In genomic region chr16:33673530-33674109, GRCm38 (mm10) we compare ENCODE assay signal across 11 mouse cellular contexts. TPM values are rescaled to one million over a fixed set of nuclear protein-coding genes. Genes with fewer than 3 reads are reported as not detected.
DNase-seq lines count a peak whose midpoint lies in the region; ATAC-seq lines count a peak whose summit lies in the region.
"Had no signal": no experiment of that assay in that cellular context is flagged by ENCODE, and none has a peak within 500 bp of the region (broad histone marks: within the 10 kb centered on the region; RNA-seq: fewer than 3 reads in every experiment).

No protein-coding gene starts in this region.

- no peak overlapping the region for H3K27ac ChIP-seq in heart, embryonic 11.5 days (ENCODE audit: low read depth, low read length)
- H3K27ac ChIP-seq: embryonic facial prominence, embryonic 12.5 days; limb, embryonic 15.5 days had no signal

- no peak overlapping the region for H3K9ac ChIP-seq in heart, embryonic 11.5 days (ENCODE audit: low read depth, low read length)
- H3K9ac ChIP-seq: embryonic facial prominence, embryonic 12.5 days; limb, embryonic 15.5 days had no signal

- no peak for ATAC-seq in heart, embryonic 11.5 days (replicated peaks; ENCODE audit: insufficient number of reproducible peaks, low FRiP score, low TSS enrichment)
- no peak for ATAC-seq in megakaryocyte progenitor cell, adult 5-6 weeks (replicated peaks; ENCODE audit: poor library complexity)

- H3K36me3 ChIP-seq in heart, embryonic 11.5 days (ENCODE audit: control insufficient read depth, insufficient read depth, low read length): no peaks in the 10 kb centered on the region
- H3K36me3 ChIP-seq: embryonic facial prominence, embryonic 12.5 days; G1E; limb, embryonic 15.5 days had no signal

- no peaks in the 10 kb centered on the region for H3K9me3 ChIP-seq in heart, embryonic 11.5 days (replicated peaks; ENCODE audit: control insufficient read depth, low read length)
- H3K9me3 ChIP-seq: embryonic facial prominence, embryonic 12.5 days; G1E; limb, embryonic 15.5 days had no signal

- intact Hi-C loops in heart, postnatal 10 days (cut with DNase I): no loop called here

- H3K4me1 ChIP-seq in heart, embryonic 11.5 days (ENCODE audit: control insufficient read depth, insufficient read depth, low read length): peaks cover 15% of the 10 kb centered on the region
- H3K4me1 ChIP-seq: embryonic facial prominence, embryonic 12.5 days had no signal

- no peak overlapping the region for H3K4me2 ChIP-seq in heart, embryonic 11.5 days
- H3K4me2 ChIP-seq: embryonic facial prominence, embryonic 12.5 days; limb, embryonic 15.5 days had no signal

- no peaks in the 10 kb centered on the region for H3K27me3 ChIP-seq in heart, embryonic 11.5 days (ENCODE audit: control insufficient read depth, insufficient read depth, low read length)
- H3K27me3 ChIP-seq: embryonic facial prominence, embryonic 12.5 days; limb, embryonic 15.5 days had no signal

- DNase-seq in heart, postnatal 10 days: peak; percentile 67 to 71
- DNase-seq in adrenal gland, postnatal 36 days: peak; percentile 70 to 84
- DNase-seq in gastrocnemius, postnatal 10 days: peak; percentile 48
- DNase-seq in lung, postnatal 4 days: peak; percentile 51 to 83
- no peak for DNase-seq in frontal cortex, postnatal 25 days (ENCODE audit: low spot score in 2 of 2)
- DNase-seq in left cerebral cortex, adult 8-10 months (ENCODE audit: low spot score in 2 of 2): no peak

- 51% methylated on average over 14 of the region's 14 CpGs for WGBS in heart, embryonic 11.5 days (ENCODE audit: insufficient replicate concordance)

- H3K4me3 ChIP-seq in heart, embryonic 11.5 days (ENCODE audit: low read depth, low read length): no peak overlapping the region
- H3K4me3 ChIP-seq: embryonic facial prominence, embryonic 12.5 days; limb, embryonic 15.5 days had no signal

RNA-seq across cellular contexts. Expression of gene Heg1, which starts 10.6 kb away (rescaled TPM):
- total RNA-seq in heart, postnatal 10 days (2021): 100 to 1,000 TPM; 234 to 263 TPM
- polyA plus RNA-seq in heart, embryonic 11.5 days (2014; fragmentation: Nextera tagmentation; extraction: Ambion mirVana): 31.3 and 37.2 TPM in 2 replicates
- total RNA-seq in adrenal gland, postnatal 36 days (2021): 10 to 100 TPM; 50.3 to 76.7 TPM
- total RNA-seq in gastrocnemius, postnatal 10 days (2021): 10 to 100 TPM; 54.7 to 72.6 TPM
- 23.8 and 43.2 TPM in 2 replicates for total RNA-seq in megakaryocyte progenitor cell, adult 5-6 weeks (2015)
- 26.6 and 36.4 TPM in 2 replicates for total RNA-seq in megakaryocyte progenitor cell, adult 5-6 weeks (2017)
- 10 to 100 TPM; 28.1 to 32.8 (median 31.7) TPM for total RNA-seq in left cerebral cortex, adult 8-10 months (2022)

Comparison
In these comparisons a context has a peak if more than half of its experiments do, and no peak if none do; other contexts are left out.
1. DNase-seq: peak in heart, postnatal 10 days (2 of 2), adrenal gland, postnatal 36 days (2 of 2), gastrocnemius, postnatal 10 days (single experiment) and lung, postnatal 4 days (2 of 2); none in frontal cortex, postnatal 25 days (0 of 2) and left cerebral cortex, adult 8-10 months (0 of 2).